Mouse (Mus musculus) adipocyte (in vitro differentiated cells): Measurements from ENCODE around the gene Rp9.

ENCODE experiments used
- DNase-seq: peaks from one replicate; pipeline ENCODE4 v3.0.0-alpha.2; 2016; ENCODE audit warnings: low spot score

The Rp9 gene

DNA sequence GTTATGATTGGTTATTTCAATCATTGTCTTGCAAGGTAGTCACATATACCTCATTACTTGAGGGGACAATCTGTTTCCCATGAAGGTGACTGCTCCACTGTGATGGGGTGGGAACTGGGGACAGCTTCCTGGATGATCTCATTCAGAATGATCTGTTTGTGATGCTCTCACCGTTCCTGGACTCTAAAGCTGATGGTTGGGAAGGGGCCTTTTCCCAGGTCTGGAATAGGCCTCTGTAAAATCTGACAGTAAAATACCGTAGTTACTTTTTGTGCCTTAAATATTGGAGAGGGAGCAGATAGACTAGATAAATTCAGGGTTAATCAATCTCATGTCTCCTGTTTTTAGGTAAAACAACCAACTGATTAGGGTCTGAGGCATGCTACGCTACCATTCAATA lies at the start of gene Rp9:
Gene Rp9, minus strand, starts transcription at position 101 of the 400 bp plus-strand sequence.
- no peak for DNase-seq

DNA sequence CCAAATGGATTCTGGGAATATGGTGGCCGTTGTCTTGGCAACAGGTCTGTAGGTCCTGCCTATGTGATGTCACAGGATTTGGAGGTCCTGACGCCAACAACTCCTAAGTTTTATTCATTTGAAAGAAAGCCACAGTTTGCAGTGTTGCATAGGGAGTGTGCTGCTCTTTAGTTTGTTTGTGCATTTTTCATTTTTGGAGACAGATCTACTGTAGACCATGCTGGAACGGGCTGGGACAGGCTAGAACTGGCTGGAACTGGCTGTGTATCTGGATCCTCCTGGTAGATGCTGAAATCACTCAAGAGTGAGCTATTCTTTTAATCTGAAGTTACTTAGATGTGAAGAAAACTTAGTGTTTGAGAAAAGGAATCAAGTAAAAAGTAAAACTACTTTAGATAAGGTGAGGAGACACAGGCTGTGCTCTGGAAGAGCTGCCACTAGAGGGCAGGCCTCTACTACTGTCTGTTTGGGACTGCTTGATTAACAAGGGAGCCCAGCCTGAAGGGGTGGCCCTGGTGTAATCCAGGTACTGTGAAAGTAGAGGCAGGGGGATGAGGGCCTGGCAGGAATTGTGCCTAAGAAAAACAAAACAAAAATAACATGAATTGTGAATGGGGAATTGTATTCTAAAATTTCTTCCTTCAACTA lies 49.0 kb upstream of the Rp9 start:
- DNase-seq: peak; percentile 71

DNA sequence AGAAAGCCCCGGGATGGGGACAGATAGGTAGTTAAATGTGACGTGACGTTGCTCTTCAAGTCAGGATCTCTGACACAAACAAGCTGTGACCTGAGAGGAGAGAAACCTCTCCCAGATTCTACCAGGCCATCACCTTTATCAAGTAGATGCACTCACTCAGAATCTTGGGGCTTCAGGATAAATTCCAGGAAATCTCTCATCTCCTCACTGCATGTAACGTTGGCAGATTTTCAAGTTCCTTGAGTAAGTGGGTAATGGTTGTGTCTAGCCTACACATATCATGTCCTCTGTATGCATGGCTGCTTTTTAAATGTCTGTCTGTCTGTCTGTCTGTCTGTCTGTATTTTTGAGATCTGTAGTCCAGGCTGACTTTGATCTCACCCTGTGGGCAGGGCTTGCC lies 45.5 kb upstream of the Rp9 start:
- no peak for DNase-seq

DNA sequence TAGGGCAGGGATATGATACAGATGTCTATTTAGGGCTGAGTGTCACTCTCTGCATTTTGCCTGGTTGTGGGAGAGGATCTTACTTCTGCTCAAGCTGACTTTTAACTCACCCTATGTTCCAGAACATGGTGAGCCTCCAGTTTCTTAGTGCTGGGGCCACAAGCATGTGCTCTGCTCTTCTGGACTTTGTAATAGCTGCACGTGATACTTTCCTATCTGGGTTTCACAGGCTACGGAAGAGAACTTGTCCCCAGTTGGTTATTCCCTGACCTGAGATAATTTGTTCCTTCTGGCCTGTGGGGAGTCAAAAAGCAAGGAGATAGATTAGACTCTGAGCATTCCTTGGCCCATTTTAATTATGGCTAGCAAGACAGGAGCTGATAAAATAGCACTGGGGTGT lies 36.0 kb upstream of the Rp9 start:
- DNase-seq: peak; percentile 60

DNA sequence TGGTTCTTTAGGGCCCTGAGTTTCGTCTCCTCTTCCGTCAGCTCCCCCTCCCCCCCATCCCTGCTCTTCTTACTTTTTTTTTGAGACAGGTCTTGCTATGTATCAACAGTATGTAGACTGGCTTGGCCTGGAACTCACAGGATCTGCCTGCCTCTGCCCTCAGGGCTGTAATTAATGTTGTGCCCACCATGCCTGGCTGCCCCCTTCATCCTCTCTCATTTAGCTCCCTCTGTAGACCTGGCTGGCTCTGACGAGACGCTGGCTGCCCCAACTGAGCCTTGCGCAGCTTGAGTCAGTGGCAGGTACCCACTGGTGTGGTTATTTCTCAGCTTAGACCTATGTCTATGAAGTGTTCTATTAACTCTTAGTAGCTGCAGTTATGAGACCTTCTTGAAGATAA lies 34.0 kb upstream of the Rp9 start:
- no peak for DNase-seq

DNA sequence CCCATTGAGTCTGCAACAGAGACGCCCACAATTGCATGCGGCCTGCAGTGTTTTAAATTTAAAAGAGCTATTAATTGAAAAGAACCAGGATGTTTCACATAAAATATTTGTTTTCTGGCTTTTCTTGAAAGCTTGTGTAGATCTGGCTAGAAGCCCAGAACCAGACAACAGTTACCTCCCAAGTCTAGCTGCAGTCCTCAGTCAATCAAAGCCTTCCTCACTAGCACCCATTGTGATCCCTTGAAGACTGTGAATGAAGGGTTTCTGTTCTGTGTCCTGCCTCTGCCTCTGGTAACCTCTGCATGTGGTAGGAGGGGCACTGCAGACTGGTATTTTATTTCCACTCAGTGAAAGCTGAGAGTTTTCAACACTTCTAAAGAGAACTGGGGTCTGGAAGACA lies 33.4 kb upstream of the Rp9 start:
- peak; percentile 18 for DNase-seq

DNA sequence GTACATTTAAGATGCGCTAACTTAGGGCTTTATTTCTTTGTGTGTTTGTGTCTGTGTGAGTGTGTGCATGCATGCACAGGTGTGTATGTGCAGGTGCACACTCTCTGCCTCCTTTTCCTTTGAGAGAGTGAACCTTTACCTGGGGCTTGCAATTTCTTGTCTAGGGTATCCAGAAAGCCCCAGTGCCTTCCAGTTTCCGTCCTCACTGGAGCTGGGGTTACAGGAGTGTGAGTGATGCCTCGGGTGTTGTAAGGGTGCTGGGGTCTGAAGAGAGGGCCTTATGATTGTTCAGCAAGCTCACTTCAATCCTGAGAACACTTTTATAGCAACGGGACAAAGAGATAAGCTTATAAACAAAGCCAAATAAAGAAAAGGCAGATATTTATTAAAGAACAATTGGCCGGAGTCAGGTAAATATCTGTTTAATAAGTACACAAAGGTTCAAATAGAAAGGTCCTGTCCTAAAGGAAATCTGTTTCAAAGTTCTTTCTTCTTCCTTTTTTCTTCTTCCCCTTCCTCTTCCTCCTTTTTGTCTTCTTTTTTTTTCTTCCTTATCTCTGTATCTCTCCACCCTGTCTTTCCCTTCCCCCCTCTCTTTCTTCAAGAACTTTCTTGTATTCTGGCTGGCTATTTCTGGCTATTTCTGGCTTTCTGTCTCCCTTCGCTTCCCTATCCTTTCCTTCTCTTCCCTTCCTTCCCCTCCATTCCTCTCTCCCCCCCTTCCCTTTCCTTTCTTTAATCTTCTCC lies 27.7 kb upstream of the Rp9 start:
- DNase-seq: no peak

DNA sequence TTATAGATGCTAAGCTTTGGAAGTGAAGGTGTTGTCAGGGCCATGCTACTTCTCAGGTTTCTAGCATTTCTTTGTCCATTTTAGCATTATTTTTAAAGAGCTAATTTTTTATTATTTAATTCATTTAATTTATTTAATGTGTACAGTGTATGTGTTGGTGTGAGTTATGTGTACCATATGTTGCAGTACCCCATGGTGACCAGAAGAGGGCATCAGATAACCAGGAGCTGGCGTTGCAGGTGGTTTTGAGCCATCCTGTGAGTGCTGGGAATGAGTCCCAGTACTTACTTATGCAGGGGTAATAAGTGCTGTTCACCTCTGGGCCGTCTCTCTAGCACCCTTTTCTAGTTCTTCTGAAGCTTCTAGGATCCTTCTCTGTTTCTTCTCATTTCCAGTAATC lies 25.6 kb upstream of the Rp9 start:
- no peak for DNase-seq

DNA sequence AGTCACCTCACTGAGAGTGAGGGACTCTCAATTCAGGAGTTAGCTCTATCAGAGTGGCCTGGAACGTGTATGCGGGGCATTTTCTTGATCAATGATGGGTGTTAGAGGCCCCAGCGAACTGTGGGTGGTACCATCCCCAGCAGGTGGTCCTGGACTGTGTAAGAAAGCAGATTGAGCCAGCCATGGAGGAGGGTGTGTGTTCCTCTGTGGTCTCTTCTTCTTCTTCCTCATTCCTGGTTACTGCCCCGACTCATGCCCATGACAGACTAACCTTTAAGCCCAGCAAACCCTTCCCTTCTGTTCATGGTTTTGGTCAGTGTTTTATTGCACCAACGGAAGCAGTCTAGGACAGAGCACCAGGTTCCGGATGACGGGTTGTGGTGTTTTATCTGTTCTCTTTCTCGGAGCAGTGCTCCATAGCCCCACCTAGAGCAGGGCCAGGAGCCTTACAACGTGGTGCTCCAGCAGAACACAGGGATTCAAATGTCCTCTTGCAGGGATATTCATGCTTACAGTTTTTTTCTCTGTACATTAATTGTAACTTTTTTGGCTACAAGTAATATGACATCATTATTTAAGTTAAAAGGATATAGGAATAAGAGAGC lies 24.8 kb upstream of the Rp9 start:
- DNase-seq: no peak

DNA sequence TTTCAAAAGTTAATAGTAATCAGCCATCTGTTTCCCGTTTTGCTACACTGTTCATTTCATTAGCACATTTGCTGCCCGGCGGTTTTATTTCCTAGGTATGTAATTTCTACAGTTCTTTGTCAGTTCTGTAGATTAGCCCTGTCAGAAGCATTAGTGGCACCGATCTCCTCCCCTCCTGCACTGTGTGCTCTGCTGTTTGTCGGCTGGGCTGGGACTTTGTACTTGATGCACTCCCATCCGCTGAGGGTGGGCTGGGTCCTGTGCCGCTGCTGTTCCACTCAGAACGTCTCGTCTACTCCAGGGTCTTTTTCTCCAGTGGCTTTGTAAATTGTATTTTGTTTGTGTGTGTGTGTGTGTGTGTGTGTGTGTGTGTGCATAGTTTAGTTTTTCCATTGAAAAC lies 19.4 kb upstream of the Rp9 start:
- DNase-seq: no peak

DNA sequence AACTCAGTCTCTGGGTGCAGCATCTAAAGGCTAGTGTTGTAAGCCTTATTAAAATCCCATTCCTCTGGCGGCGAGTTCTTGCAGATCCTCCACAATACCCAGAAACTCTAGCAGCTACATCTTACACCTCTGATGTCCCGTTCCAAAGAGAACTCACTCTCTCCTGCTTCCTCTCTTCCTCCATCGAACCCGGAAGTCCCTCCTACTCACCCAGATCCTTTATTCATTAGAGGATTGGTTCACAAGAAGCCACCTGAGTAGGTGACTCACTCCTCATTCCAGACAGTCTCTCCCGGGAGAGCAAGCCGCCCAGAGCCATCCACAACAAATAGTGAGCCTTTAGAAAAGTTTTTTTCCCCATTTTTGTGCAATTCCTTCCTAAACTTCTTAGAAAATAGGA lies 16.7 kb upstream of the Rp9 start:
- no peak for DNase-seq

DNA sequence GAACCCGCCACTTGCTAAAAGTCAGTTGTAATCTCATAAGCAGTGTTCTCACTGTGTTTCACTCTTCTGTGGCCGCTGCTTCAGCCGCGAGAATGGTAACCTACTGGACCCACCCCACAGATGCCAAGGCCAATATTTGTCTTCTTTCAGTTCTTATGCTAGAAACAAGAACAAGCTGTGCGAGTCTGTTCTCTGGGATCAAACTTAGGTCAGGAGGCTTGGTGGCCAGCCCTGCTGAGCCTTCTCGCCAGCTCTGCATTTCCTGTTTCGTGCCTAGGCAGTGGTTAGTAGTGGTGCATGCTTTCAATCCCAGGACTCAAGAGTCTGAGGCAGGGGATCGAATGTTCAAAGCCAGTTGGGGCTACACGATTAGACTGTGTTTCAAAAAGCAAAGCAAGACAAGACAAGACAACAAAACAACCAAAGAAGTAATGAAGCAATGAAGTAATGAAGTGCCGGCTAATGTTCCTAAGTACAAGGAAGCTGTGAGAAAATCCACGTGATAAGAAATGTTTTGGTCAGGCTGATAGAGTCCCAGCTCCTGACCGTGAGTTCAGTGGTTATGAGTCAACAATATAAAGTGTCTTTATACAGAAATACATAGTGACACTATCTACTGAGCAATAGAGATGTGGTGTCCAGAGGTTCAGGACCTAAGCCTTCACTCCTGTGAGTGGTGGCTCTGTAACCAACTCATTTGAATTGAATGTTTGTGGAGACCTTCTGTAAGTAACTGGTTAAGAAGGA lies 15.2 kb upstream of the Rp9 start:
- DNase-seq: peak; percentile 16

DNA sequence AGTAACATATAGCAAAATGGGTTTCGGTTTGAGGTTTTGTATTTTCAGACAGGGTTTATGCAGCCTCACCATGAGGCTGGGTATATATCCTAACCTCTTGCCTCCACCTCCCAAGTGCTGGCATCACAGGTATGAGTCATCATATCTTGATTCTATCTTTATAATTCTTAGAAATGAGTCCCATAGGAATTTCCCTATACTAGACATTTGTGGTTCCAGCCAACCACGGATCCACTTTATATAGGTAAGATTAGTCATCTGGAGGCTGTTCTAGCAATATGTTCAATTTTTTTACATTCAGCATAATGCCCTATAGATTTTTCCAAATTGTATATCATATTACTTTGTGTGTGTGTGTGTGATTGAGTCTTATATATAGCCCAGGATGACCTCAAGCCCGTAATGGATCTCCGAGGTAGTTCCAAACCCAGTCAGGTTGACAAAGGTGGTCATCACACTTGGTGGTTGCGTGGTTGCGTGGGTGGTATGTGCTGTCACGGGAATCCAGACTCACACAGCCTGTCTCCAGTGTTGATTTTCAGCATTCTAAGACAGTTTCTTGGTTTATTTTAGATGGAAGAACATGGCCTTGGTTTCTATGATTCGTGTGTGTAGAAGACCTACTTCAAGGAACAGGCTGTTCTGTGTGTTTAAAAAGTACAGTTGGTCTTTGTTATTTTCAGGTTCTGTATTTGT lies 14.5 kb upstream of the Rp9 start:
- no peak for DNase-seq

DNA sequence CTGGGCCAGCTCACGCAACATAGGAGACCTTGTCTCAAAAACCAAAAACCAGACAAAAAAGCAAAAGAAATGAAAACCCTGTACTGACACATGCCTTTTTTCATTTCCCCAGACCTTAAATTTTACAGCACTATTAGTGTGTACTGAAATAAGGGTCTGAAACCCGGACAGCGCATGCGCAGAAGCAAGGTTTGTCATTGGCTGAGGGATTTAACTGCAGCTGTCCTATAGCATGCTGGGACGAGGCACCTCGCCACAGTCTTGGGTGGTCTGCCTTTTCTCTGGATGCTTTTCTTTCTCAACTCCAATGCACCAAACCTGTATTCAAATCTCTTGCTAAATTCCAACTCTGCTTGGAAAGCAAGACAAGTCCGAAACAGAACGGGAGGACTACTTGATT lies 9.4 kb upstream of the Rp9 start:
- DNase-seq: no peak

DNA sequence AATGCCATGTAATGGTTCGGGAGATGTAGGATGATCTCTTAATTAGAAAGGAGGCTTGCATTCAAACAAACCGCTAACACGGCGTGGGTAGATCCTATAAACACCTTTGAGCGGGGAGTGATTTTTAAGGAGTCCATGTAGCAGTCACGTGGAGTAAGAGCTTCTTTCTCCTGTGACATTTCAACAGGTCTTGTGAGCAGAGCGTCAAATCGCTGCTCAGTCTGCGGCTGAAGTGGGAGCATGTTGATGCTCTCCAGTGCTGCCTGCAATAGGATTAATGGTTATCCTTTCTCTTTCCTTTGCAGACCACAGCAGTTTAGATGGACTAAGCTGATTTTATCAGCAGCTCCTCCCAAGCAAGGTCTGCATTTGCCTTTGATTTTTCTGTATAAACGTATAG lies 6.7 kb upstream of the Rp9 start:
- no peak for DNase-seq

DNA sequence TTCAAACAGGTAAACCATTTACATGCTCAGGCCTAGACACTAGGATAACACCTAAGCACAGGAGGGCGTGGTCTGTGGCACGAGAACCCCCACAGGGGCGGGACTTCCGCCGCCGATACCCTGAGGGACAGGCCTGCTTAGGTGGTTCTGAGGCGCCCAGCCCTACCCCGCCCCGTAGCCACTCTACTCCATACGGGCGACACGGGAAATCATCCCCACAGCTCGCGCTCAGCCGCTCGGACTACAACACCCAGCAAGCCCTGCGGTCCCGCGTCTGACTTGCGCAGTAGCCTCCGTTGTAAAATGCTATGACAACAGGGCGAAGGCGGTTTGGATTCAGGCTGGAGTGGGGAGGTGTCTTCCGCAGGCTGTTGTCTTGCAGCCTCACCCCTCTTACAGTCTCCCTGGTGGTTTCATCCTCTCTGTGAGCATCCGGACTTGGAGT lies 5.9 kb upstream of the Rp9 start, which contains the start of gene Bbs9:
Gene Bbs9, plus strand, starts transcription at position 292 of the 445 bp plus-strand sequence.
- peak; percentile 81 for DNase-seq

DNA sequence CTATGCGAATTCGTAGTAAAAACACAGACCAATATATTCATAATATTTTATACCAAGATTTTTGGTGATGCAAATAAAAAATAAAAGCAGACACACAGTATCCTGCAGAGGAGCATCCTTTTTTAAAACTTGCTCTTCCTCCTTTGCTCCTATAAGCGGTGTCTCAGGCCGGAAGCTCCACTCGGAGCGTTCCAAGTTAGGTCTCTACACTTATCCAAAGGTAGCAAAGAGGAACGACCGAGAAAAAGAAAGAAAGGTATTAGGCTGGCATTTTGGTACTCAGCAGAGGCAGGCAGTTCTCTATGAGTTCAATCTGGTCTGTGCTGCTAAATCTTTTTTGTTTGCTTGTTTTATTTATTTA lies 664 bp downstream of the Rp9 start:
- DNase-seq: no peak

DNA sequence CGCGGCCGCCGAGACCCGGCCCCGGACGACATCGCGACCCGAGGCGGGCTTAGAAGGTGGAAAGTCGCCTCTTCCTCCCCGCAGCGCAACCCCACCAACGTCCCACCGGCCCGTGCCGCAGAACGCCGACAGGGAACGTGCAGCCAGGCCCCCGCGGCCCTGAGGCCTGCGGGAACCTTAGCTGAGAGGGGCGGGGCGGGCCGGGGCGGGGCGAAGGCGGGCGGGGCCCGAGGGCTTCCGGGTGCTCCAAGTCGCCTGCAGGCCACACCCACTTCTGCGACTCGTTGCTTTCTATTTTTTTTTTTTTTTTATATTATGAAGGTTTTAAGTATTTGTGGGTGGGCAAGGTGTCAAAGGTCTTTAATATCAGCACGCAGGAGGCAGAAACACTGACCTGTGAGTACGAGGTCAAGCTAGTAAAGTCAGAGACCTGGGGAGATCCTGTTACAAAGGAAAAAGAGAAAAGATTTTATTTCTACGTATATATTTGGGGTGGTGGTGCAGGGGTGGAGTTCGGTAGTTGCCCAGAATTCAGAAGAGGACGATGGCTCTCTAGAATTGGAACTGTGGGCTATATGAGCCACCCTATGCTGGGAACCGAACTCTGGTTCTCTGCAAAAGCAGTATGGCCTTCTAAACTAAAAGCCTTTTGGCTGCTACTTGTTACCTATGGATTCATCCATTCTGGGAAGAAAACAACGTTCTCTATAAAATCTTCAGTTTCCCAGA lies 1.2 kb downstream of the Rp9 start:
- peak; percentile 86 for DNase-seq

DNA sequence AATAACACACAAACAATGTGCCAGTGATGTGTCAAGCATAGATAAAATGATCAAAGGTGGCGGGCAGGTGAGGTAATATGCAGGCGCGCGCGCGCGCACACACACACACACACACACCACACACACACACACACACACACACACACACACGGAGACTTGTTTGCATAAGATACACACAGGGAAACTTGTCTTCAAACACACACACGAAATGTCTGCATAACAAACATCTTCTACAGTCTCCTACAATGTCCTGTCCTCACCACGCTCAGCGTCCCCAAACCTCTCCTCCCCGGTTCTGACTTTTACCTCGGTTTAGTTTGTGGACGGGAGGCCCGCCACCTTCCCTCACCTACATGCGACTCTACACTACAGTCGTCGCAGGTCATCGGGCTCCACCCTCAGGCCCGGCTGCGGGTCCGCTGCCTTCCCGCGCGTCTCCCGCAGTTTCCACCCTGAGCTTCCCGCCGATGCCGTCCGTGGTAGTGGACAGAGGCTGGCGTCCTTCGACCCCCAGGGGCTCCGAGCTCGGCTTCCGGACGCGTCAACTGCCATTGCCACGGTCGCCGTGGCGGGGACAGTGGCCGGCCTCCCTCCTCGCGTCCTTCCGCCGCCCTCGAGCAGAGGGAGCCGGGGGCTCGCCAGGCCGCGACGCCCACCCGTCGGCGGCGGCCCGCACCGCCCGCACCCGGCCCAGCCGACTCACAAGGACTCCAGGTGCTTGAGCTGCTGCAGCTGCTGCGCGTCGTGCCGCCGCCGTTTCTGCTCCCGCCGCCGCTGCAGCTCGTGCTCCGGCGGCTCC lies 2.0 kb downstream of the Rp9 start:
- peak; percentile 35 for DNase-seq

DNA sequence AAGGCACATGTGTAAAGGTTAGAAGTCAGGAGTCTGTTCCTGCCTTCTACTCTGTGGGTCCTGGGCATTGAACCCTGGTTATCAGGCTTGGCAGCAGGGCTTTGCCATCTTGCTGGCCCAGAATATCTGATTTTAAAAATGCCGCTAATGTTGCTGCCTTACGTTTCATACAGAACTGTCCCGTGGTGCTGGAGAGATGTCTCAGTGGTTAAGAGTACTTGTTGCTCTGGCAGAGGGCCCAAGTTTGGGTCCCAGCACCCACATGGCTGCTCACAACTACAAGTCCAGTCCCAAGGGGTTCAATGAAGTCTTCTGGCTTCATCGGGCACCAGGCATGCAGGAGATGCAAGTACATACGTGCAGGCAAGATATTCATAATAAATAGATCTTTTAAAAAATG lies 3.3 kb downstream of the Rp9 start:
- DNase-seq: no peak

DNA sequence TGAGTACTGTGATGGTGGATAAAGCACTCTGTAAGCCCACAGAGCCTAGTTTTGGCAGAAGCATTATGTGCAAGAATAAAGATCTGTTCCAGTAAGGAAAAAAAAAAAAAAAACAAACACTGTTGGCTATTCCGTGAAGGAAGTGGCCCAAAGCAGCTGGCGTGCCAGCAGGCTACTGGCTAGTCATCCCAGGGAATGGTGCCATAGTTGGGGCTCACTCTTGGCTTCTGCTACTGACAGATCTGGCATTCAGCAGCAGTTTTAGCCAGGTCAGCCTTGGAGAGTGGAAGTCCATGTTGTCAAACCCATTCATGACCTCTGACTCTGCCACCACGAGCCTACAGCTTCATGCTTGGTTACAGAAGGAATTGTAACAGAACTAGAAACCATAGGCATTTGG lies 7.6 kb downstream of the Rp9 start:
- DNase-seq: peak; percentile 94
